In the genomic region with DNA sequence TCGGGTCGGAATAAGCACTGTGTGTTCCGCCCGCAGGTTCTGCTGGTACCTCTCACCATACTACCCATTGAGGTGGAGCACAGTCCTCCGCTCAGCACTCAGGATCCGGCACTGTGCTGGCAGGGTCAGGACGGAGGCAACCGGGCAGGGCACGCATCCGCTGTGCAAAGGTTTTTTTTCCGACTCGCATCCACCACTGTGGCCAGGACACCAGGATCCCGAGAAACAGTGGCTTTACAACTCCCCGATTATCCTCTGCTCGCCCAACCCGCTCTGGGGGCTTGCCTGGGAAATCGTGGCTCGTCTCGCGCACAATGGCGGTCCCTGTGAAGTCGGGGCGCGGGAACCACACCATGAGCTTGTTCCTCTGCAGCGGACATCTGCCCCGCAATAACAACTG, we compare ENCODE assay signal across 8 mouse cellular contexts. TPM values are rescaled to one million over a fixed set of nuclear protein-coding genes. Genes with fewer than 3 reads are reported as not detected.
DNase-seq lines count a peak whose midpoint lies in the region; ATAC-seq and TF ChIP-seq lines count a peak whose summit lies in the region.
"Had no signal": no experiment of that assay in that cellular context is flagged by ENCODE, and none has a peak within 500 bp of the region (broad histone marks: within the 10 kb centered on the region; RNA-seq: fewer than 3 reads in every experiment).

No protein-coding gene starts in this region.

- H3K4me2 ChIP-seq in lung, postnatal 0 days (replicated peaks; ENCODE audit: low read depth, low read length) = peak overlapping the region; percentile 47
- H3K4me2 ChIP-seq in forebrain, embryonic 15.5 days (replicated peaks) = peak overlapping the region; percentile 90
- peak overlapping the region; percentile 67 for H3K4me2 ChIP-seq in liver, embryonic 14.5 days (ENCODE audit: low read depth)
- H3K4me2 ChIP-seq in stomach, postnatal 0 days (replicated peaks; ENCODE audit: low read depth) = peak overlapping the region; percentile 57

- no peak for ATAC-seq in lung, postnatal 0 days
- ATAC-seq in forebrain, embryonic 15.5 days (replicated peaks) = no peak
- no peak for ATAC-seq in liver, embryonic 14.5 days (ENCODE audit: insufficient read depth)
- no peak for ATAC-seq in stomach, postnatal 0 days (ENCODE audit: low FRiP score, low TSS enrichment)

- TF ChIP-seq CTCF in lung, postnatal 0 days (IDR thresholded peaks at IDR 0.05) = no peak
- TF ChIP-seq CTCF in liver, embryonic 14.5 days (IDR thresholded peaks at IDR 0.05; ENCODE audit: low read depth) = no peak
- TF ChIP-seq CTCF in stomach, postnatal 0 days (IDR thresholded peaks at IDR 0.05; ENCODE audit: low read depth) = no peak

- H3K27ac ChIP-seq in lung, postnatal 0 days (ENCODE audit: low read length) = no peak overlapping the region
- no peak overlapping the region for H3K27ac ChIP-seq in forebrain, embryonic 15.5 days (replicated peaks)
- no peak overlapping the region for H3K27ac ChIP-seq in liver, embryonic 14.5 days
- no peak overlapping the region for H3K27ac ChIP-seq in stomach, postnatal 0 days (replicated peaks)

- DNase-seq in lung, postnatal 0 days (ENCODE audit: low spot score) = no peak
- DNase-seq in lung, postnatal 4 days = no peak
- DNase-seq in liver, embryonic 14.5 days (ENCODE audit: low read depth in 3 of 3, low spot score in 3 of 3) = no peak
- DNase-seq in stomach, postnatal 0 days (ENCODE audit: low spot score) = no peak
- DNase-seq in gastrocnemius, postnatal 25 days = no peak
- no peak for DNase-seq in spleen, postnatal 10 days (ENCODE audit: low spot score in 2 of 2)

- H3K4me3 ChIP-seq in lung, postnatal 0 days (ENCODE audit: low read depth, low read length) = peak overlapping the region; percentile 31
- H3K4me3 ChIP-seq in forebrain, embryonic 15.5 days = peak overlapping the region; percentile 57
- H3K4me3 ChIP-seq in liver, embryonic 14.5 days (ENCODE audit: insufficient read depth in 1 of 2, low read depth in 2 of 2, low read length in 2 of 2) = peak overlapping the region; percentile 43 to 45
- peak overlapping the region; percentile 30 for H3K4me3 ChIP-seq in stomach, postnatal 0 days (ENCODE audit: low read depth, low read length)
- H3K4me3 ChIP-seq: myocyte had no signal

- TF ChIP-seq EP300 in lung, postnatal 0 days (IDR thresholded peaks at IDR 0.05) = no peak
- TF ChIP-seq EP300 in liver, embryonic 14.5 days (IDR thresholded peaks at IDR 0.05; ENCODE audit: low read depth) = no peak
- TF ChIP-seq EP300 in stomach, postnatal 0 days (optimal IDR thresholded peaks at IDR 0.05) = no peak

- H3K9ac ChIP-seq in lung, postnatal 0 days (replicated peaks; ENCODE audit: low read depth) = no peak overlapping the region
- peak overlapping the region; percentile 66 for H3K9ac ChIP-seq in forebrain, embryonic 15.5 days (replicated peaks)
- no peak overlapping the region for H3K9ac ChIP-seq in liver, embryonic 14.5 days (replicated peaks)
- no peak overlapping the region for H3K9ac ChIP-seq in stomach, postnatal 0 days (ENCODE audit: low read length)

- no peaks in the 10 kb centered on the region for H3K9me3 ChIP-seq in lung, postnatal 0 days (ENCODE audit: low read length)
- no peaks in the 10 kb centered on the region for H3K9me3 ChIP-seq in forebrain, embryonic 15.5 days
- H3K9me3 ChIP-seq in liver, embryonic 14.5 days (ENCODE audit: control insufficient read depth, low read length) = no peaks in the 10 kb centered on the region
- no peaks in the 10 kb centered on the region for H3K9me3 ChIP-seq in stomach, postnatal 0 days (ENCODE audit: control insufficient read depth, low read length)

- H3K27me3 ChIP-seq in lung, postnatal 0 days (replicated peaks; ENCODE audit: insufficient read depth, low read length) = peaks cover 10% of the 10 kb centered on the region; the same call in 1 of the 2 replicates
- peaks cover 12% of the 10 kb centered on the region; the same call in 1 of the 2 replicates for H3K27me3 ChIP-seq in forebrain, embryonic 15.5 days
- peaks cover 15% of the 10 kb centered on the region for H3K27me3 ChIP-seq in liver, embryonic 14.5 days (ENCODE audit: control insufficient read depth, insufficient read depth, low read length)
- no peaks in the 10 kb centered on the region for H3K27me3 ChIP-seq in stomach, postnatal 0 days (ENCODE audit: control insufficient read depth, insufficient read depth, low read length)

- H3K36me3 ChIP-seq in lung, postnatal 0 days (ENCODE audit: insufficient read depth, low read length) = no peaks in the 10 kb centered on the region
- no peaks in the 10 kb centered on the region for H3K36me3 ChIP-seq in forebrain, embryonic 15.5 days
- H3K36me3 ChIP-seq in liver, embryonic 14.5 days (replicated peaks; ENCODE audit: control insufficient read depth, insufficient read depth, low read depth) = no peaks in the 10 kb centered on the region
- no peaks in the 10 kb centered on the region for H3K36me3 ChIP-seq in stomach, postnatal 0 days (ENCODE audit: control insufficient read depth, insufficient read depth, low read length)

- WGBS in lung, postnatal 0 days = 2% methylated on average over 26 of the region's 26 CpGs
- WGBS in forebrain, embryonic 15.5 days = under 1% methylated on average over 26 of the region's 26 CpGs
- WGBS in liver, embryonic 14.5 days (ENCODE audit: insufficient replicate concordance) = 1% methylated on average over 26 of the region's 26 CpGs
- under 1% methylated on average over 26 of the region's 26 CpGs for WGBS in stomach, postnatal 0 days

- H3K4me1 ChIP-seq in lung, postnatal 0 days (ENCODE audit: insufficient read depth, low read depth, low read length) = no peaks in the 10 kb centered on the region
- H3K4me1 ChIP-seq in forebrain, embryonic 15.5 days = peaks cover 6% of the 10 kb centered on the region; the same call in 1 of the 2 replicates
- peaks cover 5 to 10% of the 10 kb centered on the region in 2 experiments for H3K4me1 ChIP-seq in liver, embryonic 14.5 days (replicated peaks; ENCODE audit: control insufficient read depth in 2 of 2, insufficient read depth in 2 of 2, low read length in 1 of 2)
- H3K4me1 ChIP-seq in stomach, postnatal 0 days (replicated peaks; ENCODE audit: control insufficient read depth, insufficient read depth) = no peaks in the 10 kb centered on the region

RNA-seq across cellular contexts. Expression of gene Fcgr3, which starts 21.0 kb away (rescaled TPM):
- polyA plus RNA-seq in lung, postnatal 0 days (2015; fragmentation: Nextera tagmentation; extraction: Ambion mirVana) = 29.3 and 37.4 TPM in 2 replicates
- 8.7 and 8.8 TPM in 2 replicates for polyA plus RNA-seq in forebrain, embryonic 15.5 days (2015; fragmentation: Nextera tagmentation; extraction: Ambion mirVana)
- polyA plus RNA-seq in liver, embryonic 14.5 days (2012; rRNA removed) = 12.7 and 14.6 TPM in 2 replicates
- polyA plus RNA-seq in liver, embryonic 14.5 days (2014; fragmentation: Nextera tagmentation; extraction: Ambion mirVana) = 19.2 and 24.6 TPM in 2 replicates
- 17.9 and 21.0 TPM in 2 replicates for polyA plus RNA-seq in stomach, postnatal 0 days (2015; fragmentation: Nextera tagmentation; extraction: Ambion mirVana)
- 1 to 10 TPM; 3.7 to 4.6 TPM for total RNA-seq in gastrocnemius, postnatal 25 days (2021)

RNA-seq across cellular contexts. Expression of gene Cfap126, which starts 28.0 kb away (rescaled TPM):
- 32.2 and 33.2 TPM in 2 replicates for polyA plus RNA-seq in lung, postnatal 0 days (2015; fragmentation: Nextera tagmentation; extraction: Ambion mirVana)
- polyA plus RNA-seq in forebrain, embryonic 15.5 days (2015; fragmentation: Nextera tagmentation; extraction: Ambion mirVana) = 4.0 and 10.3 TPM in 2 replicates
- polyA plus RNA-seq in liver, embryonic 14.5 days (2012; rRNA removed) = 1.8 and 2.2 TPM in 2 replicates
- 1.9 and 2.6 TPM in 2 replicates for polyA plus RNA-seq in liver, embryonic 14.5 days (2014; fragmentation: Nextera tagmentation; extraction: Ambion mirVana)
- polyA plus RNA-seq in stomach, postnatal 0 days (2015; fragmentation: Nextera tagmentation; extraction: Ambion mirVana) = 3.7 and 4.0 TPM in 2 replicates
- 1 to 10 TPM in 1 of 2 experiments, under 1 TPM in 1; 0.69 to 1.2 TPM for total RNA-seq in gastrocnemius, postnatal 25 days (2021)
